Mouse (Mus musculus) CH12.LX (cell line): ENCODE results near the gene Ubxn1. TPM values are rescaled to one million over a fixed set of nuclear protein-coding genes. Genes with fewer than 3 reads are reported as not detected.

Experiments used
- DNase-seq: peaks from one replicate; pipeline ENCODE4 v3.0.0-alpha.2; 2013; ENCODE audit errors: extremely low read depth
- H3K27ac ChIP-seq: 2 replicates; pipeline ENCODE4 v1.5.1; 2012; ENCODE audit warnings: low read depth, mild to moderate bottlenecking, control low read depth, moderate library complexity; ENCODE audit not compliant: insufficient read depth
- H3K27me3 ChIP-seq: replicated peaks from 2 replicates; pipeline ENCODE3; 2012; ENCODE audit warnings: inconsistent platforms
- H3K36me3 ChIP-seq, 2 experiments: replicated peaks in 1 of 2; 2 replicates each; pipeline versions ENCODE3 to v1.6.1; 2012; ENCODE audit warnings: inconsistent platforms in 1 of 2, low read length in 1 of 2, mild to moderate bottlenecking in 1 of 2, mixed read lengths in 1 of 2, moderate library complexity in 1 of 2; ENCODE audit not compliant: control insufficient read depth in 1 of 2, insufficient read depth in 1 of 2
- H3K4me1 ChIP-seq, 2 experiments: 2 replicates each; pipeline ENCODE4 v1.6.1; 2012; ENCODE audit warnings: inconsistent platforms in 1 of 2, moderate library complexity in 1 of 2; ENCODE audit not compliant: insufficient read depth in 2 of 2, control insufficient read depth in 1 of 2
- H3K4me2 ChIP-seq: 2 replicates; pipeline ENCODE4 v1.6.1; 2012; ENCODE audit warnings: low read depth, mild to moderate bottlenecking, control low read depth; ENCODE audit not compliant: poor library complexity, insufficient read depth, severe bottlenecking
- H3K4me3 ChIP-seq, 3 experiments: fragments of 150-350 bp in 1 of 3; sonication (generic) in 1 of 3; replicated peaks in 1 of 3; 2 replicates each; pipeline versions ENCODE3 to v1.5.1; 2011 to 2012; ENCODE audit warnings: low read depth in 2 of 3, low read length in 2 of 3, mild to moderate bottlenecking in 2 of 3, moderate library complexity in 2 of 3, control low read depth in 1 of 3, improper control_type of control experiment in 1 of 3, inconsistent platforms in 1 of 3, mixed read lengths in 1 of 3; ENCODE audit not compliant: poor library complexity in 1 of 3
- H3K79me2 ChIP-seq: replicated peaks from 2 replicates; pipeline ENCODE4 v1.6.1; 2012; ENCODE audit warnings: mild to moderate bottlenecking, moderate library complexity; ENCODE audit not compliant: control insufficient read depth, poor library complexity, insufficient read depth, severe bottlenecking; ENCODE audit errors: extremely low read depth
- H3K9ac ChIP-seq: 2 replicates; pipeline ENCODE4 v1.6.1; 2012; ENCODE audit warnings: low read depth, mild to moderate bottlenecking, control low read depth, moderate library complexity; ENCODE audit not compliant: insufficient read depth
- H3K9me3 ChIP-seq: replicated peaks from 2 replicates; pipeline ENCODE3; 2012; ENCODE audit warnings: low read length, inconsistent platforms, mixed read lengths
- BHLHE40 ChIP-seq: IDR thresholded peaks from 2 replicates; pipeline ENCODE4 v1.6.1; 2011; ENCODE audit warnings: mild to moderate bottlenecking, low read depth, low read length, improper control_type of control experiment
- CHD1 ChIP-seq: IDR thresholded peaks from 2 replicates; pipeline ENCODE4 v1.6.1; 2012; ENCODE audit warnings: low read depth, low read length, improper control_type of control experiment, inconsistent platforms
- ELF1 ChIP-seq: IDR thresholded peaks from 2 replicates; pipeline ENCODE4 v1.6.1; 2014; ENCODE audit warnings: low read depth, mild to moderate bottlenecking, inconsistent platforms, low read length, improper control_type of control experiment
- EP300 ChIP-seq: IDR thresholded peaks from 2 replicates; pipeline ENCODE4 v1.6.1; 2011; ENCODE audit warnings: low read length, improper control_type of control experiment
- HCFC1 ChIP-seq: IDR thresholded peaks from 2 replicates; pipeline ENCODE4 v1.6.1; 2012; ENCODE audit warnings: low read depth, mild to moderate bottlenecking, inconsistent platforms, low read length, improper control_type of control experiment
- IRF4 ChIP-seq: IDR thresholded peaks from 2 replicates; pipeline ENCODE4 v1.6.1; 2014; ENCODE audit warnings: low read depth, mild to moderate bottlenecking, inconsistent platforms, low read length, improper control_type of control experiment
- JUN ChIP-seq: IDR thresholded peaks from 2 replicates; pipeline ENCODE4 v1.6.1; 2011; ENCODE audit warnings: low read depth, mild to moderate bottlenecking, low read length, improper control_type of control experiment, moderate library complexity; ENCODE audit not compliant: insufficient read depth
- KAT2A ChIP-seq: IDR thresholded peaks from 2 replicates; pipeline ENCODE4 v1.6.1; 2012; ENCODE audit warnings: low read length, improper control_type of control experiment, inconsistent platforms; ENCODE audit not compliant: insufficient replicate concordance
- MAX ChIP-seq: IDR thresholded peaks from 2 replicates; pipeline ENCODE4 v1.6.1; 2011; ENCODE audit warnings: low read length, improper control_type of control experiment
- MAZ ChIP-seq: IDR thresholded peaks from 2 replicates; pipeline ENCODE4 v1.6.1; 2012; ENCODE audit warnings: low read depth, mild to moderate bottlenecking, inconsistent platforms, low read length, improper control_type of control experiment, moderate library complexity
- MEF2A ChIP-seq: IDR thresholded peaks from 2 replicates; pipeline ENCODE4 v1.6.1; 2014; ENCODE audit warnings: low read depth, mild to moderate bottlenecking, inconsistent platforms, low read length, improper control_type of control experiment, borderline replicate concordance
- MXI1 ChIP-seq: IDR thresholded peaks from 2 replicates; pipeline ENCODE4 v1.6.1; 2011; ENCODE audit warnings: mild to moderate bottlenecking, low read depth, low read length, improper control_type of control experiment
- MYC ChIP-seq: IDR thresholded peaks from 2 replicates; pipeline ENCODE4 v1.6.1; 2011; ENCODE audit warnings: low read depth, mild to moderate bottlenecking, improper control_type of control experiment, low read length
- NELFE ChIP-seq: IDR thresholded peaks from 2 replicates; pipeline ENCODE4 v1.6.1; 2011; ENCODE audit warnings: low read depth, low read length, improper control_type of control experiment
- POLR2A ChIP-seq: IDR thresholded peaks from 2 replicates; pipeline ENCODE4 v1.6.1; 2011; ENCODE audit warnings: low read depth, mild to moderate bottlenecking, improper control_type of control experiment, low read length
- SIN3A ChIP-seq: IDR thresholded peaks from 2 replicates; pipeline ENCODE4 v1.6.1; 2012; ENCODE audit warnings: low read length, improper control_type of control experiment, inconsistent platforms
- SMC3 ChIP-seq: IDR thresholded peaks from 2 replicates; pipeline ENCODE4 v1.6.1; 2011; ENCODE audit warnings: low read depth, low read length, improper control_type of control experiment
- TBP ChIP-seq: conservative IDR thresholded peaks from 2 replicates; pipeline ENCODE4 v1.6.1; 2011; ENCODE audit warnings: low read depth, low read length, improper control_type of control experiment
- TCF12 ChIP-seq: IDR thresholded peaks from 2 replicates; pipeline ENCODE4 v1.6.1; 2014; ENCODE audit warnings: low read depth, mild to moderate bottlenecking, inconsistent platforms, low read length, improper control_type of control experiment
- UBTF ChIP-seq: IDR thresholded peaks from 2 replicates; pipeline ENCODE4 v1.6.1; 2012; ENCODE audit warnings: low read depth, mild to moderate bottlenecking, inconsistent platforms, low read length, improper control_type of control experiment, moderate library complexity
- USF1 ChIP-seq: IDR thresholded peaks from 2 replicates; pipeline ENCODE4 v1.6.1; 2014; ENCODE audit warnings: low read depth, mild to moderate bottlenecking, inconsistent platforms, low read length, improper control_type of control experiment
- USF2 ChIP-seq: conservative IDR thresholded peaks from 2 replicates; pipeline ENCODE4 v1.6.1; 2011; ENCODE audit warnings: low read depth, low read length, improper control_type of control experiment
- ZMIZ1 ChIP-seq: IDR thresholded peaks from 2 replicates; pipeline ENCODE4 v1.6.1; 2012; ENCODE audit warnings: low read depth, mild to moderate bottlenecking, inconsistent platforms, low read length, improper control_type of control experiment
- dilution Hi-C: fragments of 300-500 bp; cut with MboI; formaldehyde crosslinking; loops from 2 replicates; pipeline ENCODE4 v1.14.3; 2020; ENCODE audit warnings: low sequenced_read_pairs; ENCODE audit not compliant: extremely low pct_unique_long_range_greater_than_20kb, extremely low pct_ligation_motif_present
- in situ Hi-C: fragments of 300-500 bp; cut with MboI; formaldehyde crosslinking; loops from 3 replicates; pipeline ENCODE4 v1.14.3; 2019; ENCODE audit warnings: low sequenced_read_pairs, low pct_ligation_motif_present, low pct_unique_long_range_greater_than_20kb, mixed read lengths
- polyA plus RNA-seq: library from polyadenylated mRNA; unstranded; fragments of >175 nt; gene quantifications from 2 replicates; pipeline ENCODE4 v1.2.1, GENCODE M21; 2012; ENCODE audit warnings: low read depth; ENCODE audit not compliant: insufficient read length
- total RNA-seq, 2 experiments: library from RNA; depleted of rRNA; stranded (reverse); fragments of 300-350 nt in 1 of 2; fragments of >200 nt in 1 of 2; gene quantifications; 2 replicates each; pipeline ENCODE4 v1.2.3; 2012 to 2014

Gene Ubxn1
- 134 and 140 TPM in 2 replicates for total RNA-seq (2012; rRNA removed)
- 96.3 and 107 TPM in 2 replicates for total RNA-seq (2014; rRNA removed)
- 226 and 279 TPM in 2 replicates for polyA plus RNA-seq

DNA sequence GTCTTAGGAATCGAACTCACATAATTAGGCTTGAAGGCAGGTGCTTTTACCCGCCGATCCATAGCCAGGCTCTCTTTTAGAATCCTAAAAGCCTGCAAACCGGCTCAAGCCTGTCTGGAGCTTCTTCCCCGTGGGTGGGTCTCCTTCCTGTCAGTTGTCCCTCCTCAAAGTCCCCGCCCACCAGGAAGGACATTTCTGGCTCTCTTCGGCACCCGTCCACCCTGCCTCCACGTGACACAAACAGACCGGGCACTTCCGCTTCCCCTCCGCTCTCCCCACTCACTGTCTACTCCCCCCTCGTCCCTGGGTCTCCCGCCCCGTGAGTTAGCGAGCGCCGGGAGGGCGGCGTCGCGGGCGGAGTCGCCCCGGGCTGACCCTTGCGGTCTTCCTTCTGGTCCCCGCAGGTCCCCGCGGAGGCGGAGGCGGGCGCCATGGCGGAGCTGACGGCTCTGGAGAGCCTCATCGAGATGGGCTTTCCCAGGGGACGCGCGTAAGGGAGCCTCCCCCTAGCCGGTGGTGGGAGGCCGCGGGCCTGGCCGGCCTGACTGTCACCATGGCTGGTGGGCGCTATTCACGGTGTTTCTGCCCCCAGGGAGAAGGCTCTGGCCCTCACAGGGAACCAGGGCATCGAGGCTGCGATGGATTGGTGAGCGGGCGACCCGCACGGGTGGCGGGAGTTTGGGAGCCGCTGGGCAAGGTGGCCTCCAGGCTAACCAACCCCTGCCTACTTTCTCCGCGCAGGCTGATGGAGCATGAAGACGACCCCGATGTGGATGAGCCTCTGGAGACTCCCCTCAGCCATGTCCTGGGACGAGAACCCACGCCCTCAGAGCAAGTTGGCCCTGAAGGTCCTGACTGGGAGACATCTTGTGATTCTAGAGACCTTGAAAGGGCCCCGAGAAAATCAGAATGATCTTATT lies at the start of gene Ubxn1:
Gene Ubxn1, plus strand, starts transcription at position 230 of the 920 bp plus-strand sequence.
- Histone ChIP-seq H3K4me3 (peak within 1 kb of the TSS; percentile 84 to 97 (median 87)), H3K79me2 (peaks cover 19% of the 10 kb centered on the region), H3K4me1 (peaks cover 2 to 16% of the 10 kb centered on the region in 2 experiments; a peak in 2 of 4 replicates), H3K9ac (peak within 1 kb of the TSS; percentile 95), H3K9me3 (no peaks in the 10 kb centered on the region), H3K27ac (peak within 1 kb of the TSS; percentile 52), H3K36me3 (peaks cover 21 to 36% of the 10 kb centered on the region in 2 experiments), H3K4me2 (peak within 1 kb of the TSS; percentile 92), H3K27me3 (no peaks in the 10 kb centered on the region)
- dilution Hi-C loops, result no loop called here
- DNase-seq, result peak; percentile 98
- TF ChIP-seq JUN (no peak), SIN3A (peak; percentile 99), BHLHE40 (peak; percentile 88), MYC (peak; percentile 48; the same call in 1 of the 2 replicates), USF1 (peak; percentile 100), ZMIZ1 (0 out of 2 replicates have a peak, but pooled peaks have one; percentile 22), HCFC1 (peak; percentile 97), MXI1 (peak; percentile 83; the same call in 1 of the 2 replicates), MAX (peak; percentile 98), POLR2A (peak; percentile 70), TCF12 (peak; percentile 66; the same call in 1 of the 2 replicates), SMC3 (no peak), CHD1 (no peak), MAZ (peak; percentile 96), MEF2A (peak; percentile 36; the same call in 1 of the 2 replicates), NELFE (peak; percentile 69; the same call in 1 of the 2 replicates), EP300 (no peak), IRF4 (peak; percentile 72; the same call in 1 of the 2 replicates), ELF1 (peak; percentile 99), KAT2A (peak; percentile 92; the same call in 1 of the 2 replicates), UBTF (no peak), TBP (peak; percentile 58; the same call in 1 of the 2 replicates), USF2 (peak; percentile 98)
- in situ Hi-C loops, result no loop called here
